In the genomic region with DNA sequence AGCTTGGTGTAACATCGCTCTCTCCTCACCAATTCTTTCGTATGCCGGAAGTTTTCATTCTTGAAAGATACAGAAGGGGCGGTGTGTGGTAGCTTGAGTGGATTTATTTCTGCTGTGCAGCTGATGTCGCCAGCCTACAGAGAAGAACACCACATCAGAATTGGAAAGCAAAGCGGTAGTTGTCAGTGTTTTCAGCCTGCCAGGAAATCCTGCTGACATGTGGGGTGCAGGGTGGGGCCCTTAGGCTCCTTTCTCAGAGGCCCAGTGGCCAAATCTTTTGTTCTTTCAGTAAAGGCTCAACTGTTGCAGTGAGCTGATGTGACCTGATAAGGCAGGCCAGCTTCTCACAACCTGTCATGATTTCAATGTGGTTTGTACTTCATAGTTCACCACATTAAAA, we compare ENCODE assay signal across 16 mouse cellular contexts. TPM values are rescaled to one million over a fixed set of nuclear protein-coding genes. Genes with fewer than 3 reads are reported as not detected.
A peak's percentile ranks its signal among the peaks of the same experiment; 100 is the strongest.
DNase-seq lines count a peak whose midpoint lies in the region; TF ChIP-seq lines count a peak whose summit lies in the region.
"Had no signal": no experiment of that assay in that cellular context is flagged by ENCODE, and none has a peak within 500 bp of the region (broad histone marks: within the 10 kb centered on the region; RNA-seq: fewer than 3 reads in every experiment).

No protein-coding gene starts in this region.

- peak overlapping the region; percentile 20; the same call in 1 of the 2 replicates for H3K27ac ChIP-seq in gastrocnemius, adult 2 months
- H3K27ac ChIP-seq: embryonic facial prominence, embryonic 12.5 days; limb, embryonic 12.5 days; midbrain, embryonic 10.5 days; neural tube, embryonic 15.5 days had no signal

- no peaks in the 10 kb centered on the region for H3K27me3 ChIP-seq in megakaryocyte, embryonic 14.5 days (replicated peaks)
- H3K27me3 ChIP-seq: embryonic facial prominence, embryonic 12.5 days; limb, embryonic 12.5 days; neural tube, embryonic 15.5 days had no signal

- no peak for DNase-seq in gastrocnemius, adult 2 months
- DNase-seq in gastrocnemius, postnatal 10 days: no peak
- peak; percentile 87 for DNase-seq in induced T-regulatory cell, adult 2 months (ENCODE audit: low read depth)
- peak; percentile 51 for DNase-seq in thymus, postnatal 25 days
- DNase-seq in cerebellum, adult 8-10 months: no peak
- no peak for DNase-seq in left cerebral cortex, adult 8-10 months (ENCODE audit: low spot score in 2 of 2)
- no peak for DNase-seq in heart, postnatal 14 days
- DNase-seq: adrenal gland, postnatal 36 days; cerebellum, adult 18-20 months; kidney, adult 18-20 months; right cerebral cortex, postnatal 4 days had no signal

- intact Hi-C loops in gastrocnemius, adult 2 months (cut with DNase I): no loop called here
- intact Hi-C loops in heart, postnatal 14 days (cut with DNase I): no loop called here

- H3K9me3 ChIP-seq in megakaryocyte, embryonic 14.5 days: no peaks in the 10 kb centered on the region
- H3K9me3 ChIP-seq: embryonic facial prominence, embryonic 12.5 days; limb, embryonic 12.5 days; midbrain, embryonic 10.5 days; neural tube, embryonic 15.5 days had no signal

- no peak overlapping the region for H3K4me3 ChIP-seq in gastrocnemius, adult 2 months
- H3K4me3 ChIP-seq in megakaryocyte, embryonic 14.5 days (replicated peaks): peak overlapping the region; percentile 10
- H3K4me3 ChIP-seq: embryonic facial prominence, embryonic 12.5 days; limb, embryonic 12.5 days; midbrain, embryonic 10.5 days; neural tube, embryonic 15.5 days had no signal

- TF ChIP-seq CTCF in gastrocnemius, adult 2 months (IDR thresholded peaks at IDR 0.05): no peak

- H3K36me3 ChIP-seq in megakaryocyte, embryonic 14.5 days (replicated peaks; ENCODE audit: low read length): peaks cover 78% of the 10 kb centered on the region
- H3K36me3 ChIP-seq: embryonic facial prominence, embryonic 12.5 days; limb, embryonic 12.5 days; midbrain, embryonic 10.5 days; neural tube, embryonic 15.5 days had no signal

- H3K4me1 ChIP-seq in megakaryocyte, embryonic 14.5 days: peaks cover 16% of the 10 kb centered on the region
- H3K4me1 ChIP-seq: embryonic facial prominence, embryonic 12.5 days; limb, embryonic 12.5 days; neural tube, embryonic 15.5 days had no signal

RNA-seq across cellular contexts. Expression of gene Mocs2, which starts 27.8 kb away (rescaled TPM):
- 10 to 100 TPM; 45.7 to 51.6 TPM for total RNA-seq in gastrocnemius, adult 2 months (2021)
- 10 to 100 TPM; 45.1 to 46.7 TPM for total RNA-seq in gastrocnemius, postnatal 10 days (2021)
- 2.3 TPM in 1 of 2 replicates, not detected in the other for polyA plus RNA-seq in megakaryocyte, embryonic 14.5 days (2012; ENCODE audit: insufficient read depth, low replicate concordance)
- total RNA-seq in left cerebral cortex, adult 8-10 months (2022): 10 to 100 TPM; 69.5 to 96.8 (median 80.7) TPM
- total RNA-seq in heart, postnatal 14 days (2021): 10 to 100 TPM; 52.5 to 54.7 TPM

Comparison
In these comparisons a context has a peak if more than half of its experiments do, and no peak if none do; other contexts are left out.
1. DNase-seq: peak in induced T-regulatory cell, adult 2 months (single experiment) and thymus, postnatal 25 days (single experiment); none in gastrocnemius, adult 2 months (single experiment), gastrocnemius, postnatal 10 days (single experiment), cerebellum, adult 8-10 months (single experiment), left cerebral cortex, adult 8-10 months (0 of 2) and heart, postnatal 14 days (0 of 2).